Mouse (Mus musculus) forebrain, embryonic 10.5 days (tissue): ENCODE data around the gene Tbc1d9b. TPM values are rescaled to one million over a fixed set of nuclear protein-coding genes. Genes with fewer than 3 reads are reported as not detected.

ENCODE experiments used
- polyA plus RNA-seq: library from polyadenylated mRNA; unstranded; fragments of >200 nt; fragmentation: Nextera tagmentation; extraction: Ambion mirVana; gene quantifications from 2 replicates; pipeline ENCODE4 v1.2.1, GENCODE M21; 2016

Tbc1d9b gene
- polyA plus RNA-seq, 1 experiment from 2014 or later = 32.5 TPM

Other genes with a start within 250 kb of the Tbc1d9b start
- gene Rasgef1c, start 229.6 kb upstream of the Tbc1d9b start, polyA plus RNA-seq = 0.29 and 0.33 TPM in 2 replicates
- 55.9 and 59.8 TPM in 2 replicates for gene Rnf130, start 106.0 kb upstream of the Tbc1d9b start, polyA plus RNA-seq
- gene Mrnip, start 43.0 kb downstream of the Tbc1d9b start, polyA plus RNA-seq = 22.8 and 25.9 TPM in 2 replicates
- 117 and 122 TPM in 2 replicates for gene Sqstm1, start 79.4 kb downstream of the Tbc1d9b start, polyA plus RNA-seq
- gene Mgat4b, start 79.5 kb downstream of the Tbc1d9b start, polyA plus RNA-seq = 10.8 and 13.2 TPM in 2 replicates
- gene Ltc4s, start 107.2 kb downstream of the Tbc1d9b start, polyA plus RNA-seq = 0.79 and 1.1 TPM in 2 replicates
- gene Maml1, start 160.9 kb downstream of the Tbc1d9b start, polyA plus RNA-seq = 5.4 and 5.8 TPM in 2 replicates
- 334 and 352 TPM in 2 replicates for gene Canx, start 194.3 kb downstream of the Tbc1d9b start, polyA plus RNA-seq
- gene Cby3, start 223.1 kb downstream of the Tbc1d9b start, polyA plus RNA-seq = 0.23 and 0.57 TPM in 2 replicates
- gene Hnrnph1, start 245.6 kb downstream of the Tbc1d9b start, polyA plus RNA-seq = 634 and 666 TPM in 2 replicates